Mouse (Mus musculus): ENCODE data around the gene Gas2l2. TPM values are rescaled to one million over a fixed set of nuclear protein-coding genes. Genes with fewer than 3 reads are reported as not detected.
A peak's percentile ranks its signal among the peaks of the same experiment; 100 is the strongest.

The Gas2l2 gene
- polyA plus RNA-seq, 3 experiments from 2014 or later = not detected

- peak; percentile 30 for ATAC-seq
These were observed 13.5 kb upstream of the Gas2l2 start for GRCm38 (mm10) chr11:83442596-83443267.

DNA sequence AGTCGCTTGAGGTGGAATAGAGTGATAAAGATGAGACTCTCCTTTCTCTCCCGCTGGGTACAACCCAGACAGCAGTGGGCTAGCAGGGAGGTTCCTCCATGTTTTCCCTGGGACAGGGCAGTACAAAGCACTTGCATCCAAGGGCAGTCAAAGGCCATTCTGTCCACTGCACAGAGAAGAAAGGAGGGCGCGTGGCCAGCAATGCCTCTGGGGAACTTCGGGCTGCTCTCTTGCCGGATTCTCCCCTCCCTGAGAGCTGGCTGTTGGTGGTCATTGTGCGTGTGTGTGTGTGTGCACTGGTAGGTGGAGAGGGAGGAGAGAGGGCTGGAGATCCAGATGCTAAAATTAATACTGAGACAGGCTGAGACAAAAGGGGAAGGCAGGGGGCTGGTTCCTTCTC lies 12.0 kb upstream of the Gas2l2 start:
- no peak for ATAC-seq

GRCm38 (mm10) chr11:83440081-83441064 lies 11.1 kb upstream of the Gas2l2 start:
- peak; percentile 86 for ATAC-seq

- no peak for ATAC-seq
These were observed 10.3 kb upstream of the Gas2l2 start for GRCm38 (mm10) chr11:83439426-83440060.

DNA sequence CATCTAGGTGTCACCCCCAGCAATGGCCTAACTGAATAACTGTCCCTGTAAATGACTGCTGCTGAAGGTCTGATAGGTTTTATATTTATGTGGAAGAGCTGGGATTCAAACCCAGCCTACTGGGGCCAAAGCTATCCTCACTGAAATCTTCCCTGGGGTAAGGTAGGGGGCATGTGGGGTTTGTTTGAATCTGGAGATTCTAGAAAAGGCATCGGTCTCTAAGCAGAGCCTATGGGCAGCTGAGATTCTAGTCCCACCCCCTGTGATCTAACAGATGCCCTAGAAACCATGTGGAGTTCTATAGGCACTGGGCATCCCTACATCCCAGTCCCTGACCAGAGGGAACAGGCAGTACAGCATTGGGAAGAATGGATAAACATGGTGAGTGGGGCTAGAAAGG lies 8.1 kb upstream of the Gas2l2 start, which contains the start of gene 1700020L24Rik:
Gene 1700020L24Rik, plus strand, starts transcription at position 301 of the 400 bp plus-strand sequence.
- no peak for ATAC-seq

GRCm38 (mm10) chr11:83432533-83432932 lies 3.3 kb upstream of the Gas2l2 start:
- no peak for ATAC-seq

DNA sequence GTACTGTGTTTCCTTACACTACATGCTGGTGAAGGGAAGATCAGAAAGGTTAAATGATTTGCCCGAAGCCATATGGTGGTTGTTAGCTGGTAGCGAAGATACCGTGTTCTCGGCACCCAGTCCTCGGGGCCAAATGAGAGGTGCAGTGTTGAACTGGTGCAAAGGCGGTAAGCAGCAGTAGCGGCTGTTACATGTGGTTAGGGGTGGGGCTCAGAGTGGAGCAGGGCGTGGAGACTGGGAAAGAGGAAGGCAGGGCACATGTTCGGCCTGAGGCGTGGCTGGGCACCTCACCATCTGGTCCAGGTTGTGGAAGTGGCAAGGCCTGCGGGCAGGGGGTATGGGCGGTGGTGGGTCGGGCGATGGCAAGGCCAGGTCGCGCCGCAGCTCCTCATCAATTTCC lies 2.3 kb downstream of the Gas2l2 start:
- ATAC-seq = no peak

DNA sequence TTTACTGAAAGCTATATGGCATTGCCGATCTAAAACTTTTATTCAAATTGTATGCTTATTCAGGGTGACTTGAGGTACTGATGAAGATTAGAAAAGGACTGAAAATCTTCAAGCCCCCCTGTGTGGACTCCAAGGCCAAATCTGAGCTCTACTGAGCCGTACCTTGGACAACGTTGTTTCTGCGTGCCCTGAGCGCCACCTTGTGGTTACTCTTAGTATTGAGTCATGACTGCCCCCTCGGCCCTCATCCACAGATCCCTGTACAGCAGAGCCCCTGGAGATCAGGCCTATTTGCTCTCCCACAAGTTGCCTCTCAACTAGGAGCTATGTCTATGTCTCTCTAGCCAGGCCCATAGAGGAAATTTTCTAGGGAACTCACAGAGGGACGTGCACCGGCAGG lies 4.6 kb downstream of the Gas2l2 start:
- no peak for ATAC-seq

DNA sequence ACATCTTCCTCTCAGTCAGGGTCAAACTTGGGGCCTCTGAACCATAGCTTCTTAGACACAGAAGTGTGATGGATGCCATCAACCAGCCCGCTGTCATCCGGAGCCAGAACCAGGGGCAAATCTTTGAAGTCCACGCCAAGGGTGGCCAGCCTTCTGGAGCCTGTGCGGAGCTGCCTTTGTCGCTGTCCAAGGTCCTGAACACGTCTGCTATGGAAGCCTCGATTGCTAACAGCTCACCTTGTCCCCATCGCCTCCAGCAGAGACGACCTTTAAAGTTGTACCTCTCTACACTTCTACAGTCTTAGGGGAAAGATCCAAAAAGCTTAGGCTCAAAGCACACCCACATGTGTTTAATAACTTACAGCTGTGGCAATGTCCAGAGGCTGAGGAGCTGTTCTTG lies 8.0 kb downstream of the Gas2l2 start:
- no peak for ATAC-seq

DNA sequence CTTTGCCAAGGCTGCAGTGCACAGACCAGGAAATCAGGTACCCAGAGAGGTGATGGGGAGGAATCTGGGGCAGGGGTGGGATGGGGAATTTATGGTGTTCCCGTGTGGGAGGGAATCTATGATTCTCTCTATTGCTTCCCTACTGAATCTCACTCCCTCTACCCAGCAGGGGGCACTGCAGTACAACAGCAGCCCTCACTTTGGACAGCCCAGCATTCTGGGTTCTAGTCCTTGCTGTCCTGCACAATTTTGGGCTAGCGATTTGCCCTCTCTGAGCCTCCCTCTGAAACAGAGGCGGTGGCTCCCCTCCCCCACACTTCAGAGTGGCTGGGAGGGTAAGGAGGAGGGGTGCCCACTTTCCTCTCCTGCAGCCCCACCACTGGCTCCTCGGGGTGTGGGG lies 8.9 kb downstream of the Gas2l2 start:
- no peak for ATAC-seq

GRCm38 (mm10) chr11:83418566-83418965 lies 10.7 kb downstream of the Gas2l2 start:
- no peak for ATAC-seq

- no peak for ATAC-seq
These were observed 11.5 kb downstream of the Gas2l2 start for GRCm38 (mm10) chr11:83417708-83418107.

- no peak for ATAC-seq
These were observed 12.2 kb downstream of the Gas2l2 start for GRCm38 (mm10) chr11:83417080-83417479.

DNA sequence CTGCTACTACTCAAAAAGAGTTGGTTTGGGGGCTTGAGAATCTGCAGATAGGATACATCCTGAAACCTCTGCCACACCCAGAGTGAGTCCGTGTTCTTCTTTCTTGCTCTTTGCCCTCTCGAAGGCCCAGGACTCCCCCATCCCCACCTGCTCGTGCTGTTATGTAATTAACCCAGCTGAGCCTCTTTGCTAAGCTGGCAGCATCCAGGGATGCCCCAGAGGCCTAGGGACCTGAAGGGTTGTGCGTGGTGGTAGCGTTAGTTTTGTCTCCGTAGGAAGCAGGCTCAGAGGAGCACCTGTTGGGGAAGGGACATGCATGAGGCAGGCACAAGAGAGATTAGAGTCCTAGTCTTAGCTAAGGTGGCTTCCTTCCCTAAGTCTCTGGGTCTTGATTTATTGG lies 18.7 kb downstream of the Gas2l2 start:
- no peak for ATAC-seq

- no peak for ATAC-seq
These were observed 19.4 kb downstream of the Gas2l2 start for GRCm38 (mm10) chr11:83409792-83410291.

DNA sequence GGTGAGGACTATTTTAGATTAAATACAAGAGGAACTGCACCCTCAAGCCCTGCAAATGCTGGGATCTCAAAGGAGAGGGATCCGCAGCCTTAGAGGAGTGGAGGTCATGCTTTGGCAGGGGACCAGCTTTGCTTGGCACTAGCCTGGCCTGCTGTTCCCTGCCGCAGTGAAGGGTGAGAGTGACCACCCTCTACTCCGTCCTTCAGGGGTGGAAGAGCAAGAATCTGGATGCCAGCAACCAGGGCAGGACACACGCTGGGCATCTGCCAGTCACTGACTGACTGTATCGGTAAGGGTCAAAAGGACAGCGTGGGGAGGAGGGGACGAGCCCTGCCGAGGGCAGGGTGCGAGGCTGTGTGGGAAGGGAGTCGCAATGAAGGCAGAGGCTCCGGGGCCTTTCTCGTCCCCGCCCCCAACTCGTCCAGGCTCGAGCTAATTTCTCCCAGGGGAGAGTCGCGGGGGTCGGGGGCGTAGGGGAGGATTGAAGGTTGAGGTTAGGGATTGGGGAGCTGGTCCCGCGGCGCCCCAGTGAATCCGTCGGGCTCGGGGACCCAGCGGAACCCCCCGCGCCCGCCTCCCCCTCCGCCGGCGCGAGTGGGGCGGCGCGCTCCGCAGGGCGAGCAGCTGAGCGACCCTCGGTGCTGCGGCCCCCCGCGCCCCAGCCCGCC lies 20.0 kb downstream of the Gas2l2 start, which contains the start of gene Rasl10b:
Gene Rasl10b, plus strand, starts transcription at position 51 of the 668 bp plus-strand sequence.
- ATAC-seq = no peak

GRCm38 (mm10) chr11:83408242-83408641 lies 21.0 kb downstream of the Gas2l2 start:
- no peak for ATAC-seq

DNA sequence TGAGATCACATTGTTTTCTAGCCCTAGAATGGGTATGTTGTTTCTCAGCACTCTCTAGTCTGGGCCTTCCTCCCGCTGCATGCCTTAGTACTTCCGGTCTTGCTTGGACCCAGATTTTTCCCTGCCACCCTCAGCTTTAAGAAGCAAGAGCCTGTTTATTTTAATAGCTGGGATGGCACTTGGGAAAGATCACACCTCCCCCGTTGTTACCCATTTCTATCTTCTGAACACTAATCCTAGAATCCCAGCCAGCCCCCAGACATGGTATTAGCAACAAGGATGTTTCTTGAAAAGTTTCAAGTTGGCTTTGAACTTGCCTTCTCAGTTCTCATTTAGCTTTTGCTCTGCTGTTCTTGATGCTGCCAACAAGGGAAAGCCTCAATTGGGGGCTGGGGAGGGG lies 22.9 kb downstream of the Gas2l2 start:
- no peak for ATAC-seq

DNA sequence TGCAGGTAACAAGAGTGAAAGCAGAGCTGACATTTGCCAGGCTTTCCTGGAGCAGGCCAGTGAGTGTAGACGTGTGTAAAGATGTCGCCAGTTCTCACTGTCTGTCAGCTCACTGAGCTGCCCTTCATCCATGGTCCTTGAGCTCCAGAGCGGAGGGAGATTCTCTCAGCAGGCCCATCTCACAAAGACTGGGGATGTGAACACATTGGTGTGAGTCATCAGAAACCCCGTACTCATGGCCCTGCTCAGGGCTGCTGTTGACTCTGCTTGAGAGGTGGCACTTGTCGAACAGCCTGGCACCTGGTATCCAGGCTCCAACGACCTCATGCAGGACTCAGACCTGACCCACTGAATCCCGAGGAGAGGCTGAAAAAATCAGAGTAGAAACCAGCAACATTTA lies 25.5 kb downstream of the Gas2l2 start:
- no peak for ATAC-seq

DNA sequence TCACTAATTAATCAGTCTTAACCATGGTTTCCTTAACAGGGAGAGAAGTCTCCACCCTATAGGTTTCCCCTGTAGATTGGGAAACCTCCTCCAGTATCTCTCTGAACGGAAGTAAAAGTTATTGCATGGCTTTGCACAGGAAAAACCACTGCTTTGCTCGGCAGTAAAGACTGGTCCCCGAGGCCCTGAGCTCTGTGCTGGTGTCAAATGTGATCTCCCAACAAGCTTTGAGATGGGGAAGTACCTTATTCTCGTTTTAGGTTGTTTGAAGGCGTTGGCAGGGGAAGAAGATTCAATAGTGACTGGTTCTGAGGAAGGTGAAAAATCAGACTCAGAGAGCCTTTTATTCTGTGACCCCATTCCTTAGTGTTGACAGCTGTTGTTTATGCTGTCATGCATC lies 30.5 kb downstream of the Gas2l2 start:
- no peak for ATAC-seq

- ATAC-seq = no peak
These were observed 31.6 kb downstream of the Gas2l2 start for GRCm38 (mm10) chr11:83397626-83398025.

GRCm38 (mm10) chr11:83394802-83395439 lies 34.3 kb downstream of the Gas2l2 start:
- ATAC-seq = no peak

Measured in inflammation-experienced regulatory T-cells, adult 6 months (primary cell).